In the genomic region with DNA sequence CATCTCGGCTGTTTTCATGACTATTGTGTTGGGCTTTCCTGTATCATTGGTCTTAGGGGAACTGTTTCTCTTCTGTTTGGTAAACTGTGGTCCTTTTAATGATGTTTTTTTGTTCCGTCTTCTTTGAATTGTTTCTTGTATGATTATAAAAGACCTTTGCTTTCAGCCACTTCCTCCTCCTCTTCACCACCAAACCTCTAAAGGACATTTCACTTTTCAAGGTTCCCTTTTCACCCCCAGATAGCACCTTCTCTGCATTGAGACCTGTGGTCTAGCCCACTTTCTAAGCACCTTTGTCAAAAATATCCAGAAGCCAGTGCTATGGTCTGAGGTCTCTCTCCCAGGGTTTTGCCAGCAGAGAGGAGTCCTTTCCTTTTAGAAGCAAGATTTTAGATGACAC, we compare ENCODE assay signal across 21 mouse cellular contexts.
"Had no signal": no experiment of that assay in that cellular context is flagged by ENCODE, and none has a peak within 500 bp of the region (broad histone marks: within the 10 kb centered on the region; RNA-seq: fewer than 3 reads in every experiment).

No protein-coding gene starts in this region.

- H3K9me3 ChIP-seq: limb, embryonic 10.5 days; limb, embryonic 13.5 days; liver, embryonic 12.5 days; liver, embryonic 15.5 days; lung, embryonic 15.5 days; midbrain, embryonic 15.5 days; neural tube, embryonic 15.5 days had no signal

- DNase-seq: kidney, adult 2 months; kidney, postnatal 14 days; kidney, postnatal 4 days; liver; lung, adult 18-20 months; lung, postnatal 10 days; lung, postnatal 36 days; right cerebral cortex, adult 18-20 months; right cerebral cortex, postnatal 25 days; spleen, adult 18-20 months; thymus, adult 18-20 months; thymus, postnatal 36 days had no signal

- H3K4me2 ChIP-seq: limb, embryonic 13.5 days; liver, embryonic 12.5 days; liver, embryonic 15.5 days; lung, embryonic 15.5 days; midbrain, embryonic 12.5 days; midbrain, embryonic 15.5 days; neural tube, embryonic 12.5 days; neural tube, embryonic 15.5 days had no signal

- H3K4me1 ChIP-seq: limb, embryonic 10.5 days; liver, embryonic 12.5 days; liver, embryonic 15.5 days; lung, embryonic 15.5 days; midbrain, embryonic 12.5 days; midbrain, embryonic 15.5 days; neural tube, embryonic 12.5 days; neural tube, embryonic 15.5 days had no signal

- H3K27ac ChIP-seq: limb, embryonic 10.5 days; limb, embryonic 13.5 days; liver, embryonic 12.5 days; liver, embryonic 15.5 days; lung, embryonic 15.5 days; midbrain, embryonic 12.5 days; midbrain, embryonic 15.5 days; neural tube, embryonic 12.5 days; neural tube, embryonic 15.5 days had no signal

- H3K9ac ChIP-seq: limb, embryonic 13.5 days; liver, embryonic 12.5 days; liver, embryonic 15.5 days; lung, embryonic 15.5 days; midbrain, embryonic 12.5 days; midbrain, embryonic 15.5 days; neural tube, embryonic 12.5 days; neural tube, embryonic 15.5 days had no signal

- H3K4me3 ChIP-seq: limb, embryonic 10.5 days; limb, embryonic 13.5 days; liver, embryonic 12.5 days; liver, embryonic 15.5 days; lung, embryonic 15.5 days; midbrain, embryonic 12.5 days; midbrain, embryonic 15.5 days; neural tube, embryonic 12.5 days; neural tube, embryonic 15.5 days had no signal

- H3K27me3 ChIP-seq: limb, embryonic 13.5 days; liver, embryonic 12.5 days; liver, embryonic 15.5 days; lung, embryonic 15.5 days; midbrain, embryonic 12.5 days; midbrain, embryonic 15.5 days; neural tube, embryonic 12.5 days; neural tube, embryonic 15.5 days had no signal

- H3K36me3 ChIP-seq: limb, embryonic 10.5 days; limb, embryonic 13.5 days; liver, embryonic 12.5 days; liver, embryonic 15.5 days; lung, embryonic 15.5 days; midbrain, embryonic 12.5 days; midbrain, embryonic 15.5 days; neural tube, embryonic 12.5 days; neural tube, embryonic 15.5 days had no signal

- ATAC-seq: liver, embryonic 12.5 days; midbrain, embryonic 15.5 days had no signal
